Mouse (Mus musculus) stomach, embryonic 14.5 days (tissue): ENCODE measurements around the gene Tnrc18. TPM values are rescaled to one million over a fixed set of nuclear protein-coding genes. Genes with fewer than 3 reads are reported as not detected.

Experiments
- ATAC-seq: fragments of 200-750 bp; cut with Nextera tagmentation; 2 replicates; pipeline ENCODE4 v1.8.0; 2017; ENCODE audit warnings: low read depth, moderate TSS enrichment; ENCODE audit not compliant: insufficient number of reproducible peaks, insufficient read depth, low FRiP score
- H3K27ac ChIP-seq: fragments of 300-500 bp; sonication (generic); 2 replicates; pipeline ENCODE4 v1.5.1; 2014; ENCODE audit warnings: mild to moderate bottlenecking, low read length, moderate library complexity, mixed read lengths
- H3K27me3 ChIP-seq: fragments of 300-500 bp; sonication (generic); 2 replicates; pipeline ENCODE4 v1.6.1; 2014; ENCODE audit warnings: low read length, control low read depth, mixed read lengths; ENCODE audit not compliant: control insufficient read depth, insufficient read depth
- H3K36me3 ChIP-seq: fragments of 300-500 bp; sonication (generic); 2 replicates; pipeline ENCODE4 v1.6.1; 2014; ENCODE audit warnings: mild to moderate bottlenecking, control low read depth, low read length, moderate library complexity, mixed read lengths; ENCODE audit not compliant: control insufficient read depth, insufficient read depth
- H3K4me1 ChIP-seq: fragments of 300-500 bp; sonication (generic); 2 replicates; pipeline ENCODE4 v1.6.1; 2014; ENCODE audit warnings: low read length, control low read depth, mixed read lengths; ENCODE audit not compliant: control insufficient read depth, insufficient read depth
- H3K4me2 ChIP-seq: fragments of 300-500 bp; sonication (generic); replicated peaks from 2 replicates; pipeline ENCODE4 v1.6.1; 2014; ENCODE audit warnings: low read depth, low read length, control low read depth
- H3K4me3 ChIP-seq: fragments of 300-500 bp; sonication (generic); 2 replicates; pipeline ENCODE4 v1.5.1; 2014; ENCODE audit warnings: low read depth, low read length, control low read depth
- H3K9ac ChIP-seq: fragments of 300-500 bp; sonication (generic); replicated peaks from 2 replicates; pipeline ENCODE4 v1.6.1; 2014; ENCODE audit warnings: low read depth, mild to moderate bottlenecking, control low read depth, low read length, moderate library complexity, mixed read lengths
- H3K9me3 ChIP-seq: fragments of 300-500 bp; sonication (generic); 2 replicates; pipeline ENCODE4 v1.6.1; 2016; ENCODE audit warnings: low read depth, low read length, control low read depth; ENCODE audit not compliant: control insufficient read depth
- WGBS: fragments of 180-500 bp; shearing (Covaris S2); extraction: QIAGEN DNeasy Blood & Tissue Kit; methylation state at CpG from one replicate; pipeline ENCODE4 v1.1.7; 2014; 5-methylcytosine and 5-hydroxymethylcytosine counted together
- polyA plus RNA-seq: library from polyadenylated mRNA; unstranded; fragments of >200 nt; fragmentation: Nextera tagmentation; extraction: Ambion mirVana; gene quantifications from 2 replicates; pipeline ENCODE4 v1.2.1, GENCODE M21; 2014

Tnrc18 gene
- polyA plus RNA-seq, 1 experiment from 2014 or later: 36.0 TPM

GRCm38 (mm10) chr5:142782459-142783141 is 34.9 kb downstream of the Tnrc18 start:
- ATAC-seq: peak; percentile 40
- WGBS: 53% methylated on average over 8 of the region's 8 CpGs
- H3K36me3 ChIP-seq: peaks cover 19% of the 10 kb centered on the region
- no peak overlapping the region for H3K9ac ChIP-seq
- no peak overlapping the region for H3K4me2 ChIP-seq
- no peaks in the 10 kb centered on the region; the same call in 1 of the 2 replicates for H3K9me3 ChIP-seq
- H3K4me3 ChIP-seq: no peak overlapping the region
- H3K27ac ChIP-seq: peak overlapping the region; percentile 44; the same call in 1 of the 2 replicates
- no peaks in the 10 kb centered on the region for H3K27me3 ChIP-seq
- peaks cover 10% of the 10 kb centered on the region for H3K4me1 ChIP-seq

GRCm38 (mm10) chr5:142780579-142780978 is 36.9 kb downstream of the Tnrc18 start:
- H3K27me3 ChIP-seq: no peaks in the 10 kb centered on the region
- ATAC-seq: no peak
- H3K9ac ChIP-seq: no peak overlapping the region
- no peak overlapping the region for H3K27ac ChIP-seq
- peaks cover 14% of the 10 kb centered on the region for H3K36me3 ChIP-seq
- H3K4me1 ChIP-seq: peaks cover 10% of the 10 kb centered on the region
- H3K9me3 ChIP-seq: no peaks in the 10 kb centered on the region
- no peak overlapping the region for H3K4me3 ChIP-seq
- WGBS: 85% methylated on average over 5 of the region's 5 CpGs
- no peak overlapping the region for H3K4me2 ChIP-seq

GRCm38 (mm10) chr5:142778871-142779270 is 38.6 kb downstream of the Tnrc18 start:
- peaks cover 23% of the 10 kb centered on the region for H3K36me3 ChIP-seq

GRCm38 (mm10) chr5:142778135-142778534 is 39.3 kb downstream of the Tnrc18 start:
- peaks cover 6% of the 10 kb centered on the region for H3K4me1 ChIP-seq
- H3K4me3 ChIP-seq: no peak overlapping the region
- peaks cover 29% of the 10 kb centered on the region for H3K36me3 ChIP-seq
- no peak for ATAC-seq
- no peak overlapping the region for H3K27ac ChIP-seq
- 70% methylated on average over 8 of the region's 8 CpGs for WGBS
- no peak overlapping the region for H3K4me2 ChIP-seq
- no peaks in the 10 kb centered on the region for H3K27me3 ChIP-seq
- no peaks in the 10 kb centered on the region for H3K9me3 ChIP-seq
- H3K9ac ChIP-seq: no peak overlapping the region

More at GRCm38 (mm10) chr5:142778871-142779270, 38.6 kb downstream of the Tnrc18 start:
- no peaks in the 10 kb centered on the region for H3K9me3 ChIP-seq
- H3K4me1 ChIP-seq: peaks cover 10% of the 10 kb centered on the region
- no peak for ATAC-seq
- no peak overlapping the region for H3K4me2 ChIP-seq
- no peak overlapping the region for H3K4me3 ChIP-seq
- H3K27ac ChIP-seq: no peak overlapping the region
- WGBS: 72% methylated on average over 6 of the region's 6 CpGs
- H3K9ac ChIP-seq: no peak overlapping the region
- H3K27me3 ChIP-seq: no peaks in the 10 kb centered on the region

- WGBS: 89% methylated on average over 12 of the region's 13 CpGs
- Histone ChIP-seq H3K4me2 (no peak overlapping the region), H3K9ac (no peak overlapping the region), H3K4me1 (no peaks in the 10 kb centered on the region), H3K27me3 (no peaks in the 10 kb centered on the region), H3K27ac (no peak overlapping the region), H3K9me3 (no peaks in the 10 kb centered on the region), H3K4me3 (no peak overlapping the region), H3K36me3 (peaks cover 48% of the 10 kb centered on the region)
- ATAC-seq: no peak
These were observed 41.4 kb downstream of the Tnrc18 start for GRCm38 (mm10) chr5:142776080-142776479.

- Histone ChIP-seq H3K9ac (no peak overlapping the region), H3K27me3 (no peaks in the 10 kb centered on the region), H3K4me2 (no peak overlapping the region), H3K9me3 (no peaks in the 10 kb centered on the region), H3K27ac (no peak overlapping the region), H3K4me3 (no peak overlapping the region), H3K36me3 (peaks cover 58% of the 10 kb centered on the region), H3K4me1 (0 out of 2 replicates have a peak, but pooled peaks cover 3% of the 10 kb centered on the region)
- WGBS: 88% methylated on average over 5 of the region's 5 CpGs
- ATAC-seq: no peak
These were observed 42.7 kb downstream of the Tnrc18 start for GRCm38 (mm10) chr5:142774771-142775170.

GRCm38 (mm10) chr5:142771964-142772363 is 45.5 kb downstream of the Tnrc18 start:
- Histone ChIP-seq H3K4me2 (no peak overlapping the region), H3K27ac (no peak overlapping the region), H3K36me3 (peaks cover 72% of the 10 kb centered on the region), H3K9ac (no peak overlapping the region), H3K4me1 (0 out of 2 replicates have a peak, but pooled peaks cover 10% of the 10 kb centered on the region), H3K9me3 (no peaks in the 10 kb centered on the region), H3K4me3 (no peak overlapping the region), H3K27me3 (no peaks in the 10 kb centered on the region)
- ATAC-seq: no peak
- 88% methylated on average over 15 of the region's 15 CpGs for WGBS

- H3K27me3 ChIP-seq: no peaks in the 10 kb centered on the region
- H3K4me1 ChIP-seq: 0 out of 2 replicates have a peak, but pooled peaks cover 10% of the 10 kb centered on the region
- 86% methylated on average over 4 of the region's 4 CpGs for WGBS
- no peak overlapping the region for H3K4me2 ChIP-seq
- H3K4me3 ChIP-seq: no peak overlapping the region
- H3K9ac ChIP-seq: no peak overlapping the region
- no peak overlapping the region for H3K27ac ChIP-seq
- H3K36me3 ChIP-seq: peaks cover 78% of the 10 kb centered on the region
- ATAC-seq: no peak
- no peaks in the 10 kb centered on the region for H3K9me3 ChIP-seq
These were observed 46.4 kb downstream of the Tnrc18 start for GRCm38 (mm10) chr5:142771034-142771433.
